Mouse (Mus musculus): ENCODE measurements around the gene Rab29. TPM values are rescaled to one million over a fixed set of nuclear protein-coding genes. Genes with fewer than 3 reads are reported as not detected.

The Rab29 gene
- polyA plus RNA-seq (2012; fragmentation: generic; extraction: Trizol): 1 to 10 TPM; 2.5 to 6.3 TPM

GRCm38 (mm10) chr1:131867093-131867945 is at the start of gene Rab29:
Gene Rab29 (plus strand): TSS chr1:131867224.

GRCm38 (mm10) chr1:131827207-131827786 is 39.7 kb upstream of the Rab29 start, which contains the start of gene Slc41a1:
Gene Slc41a1 (plus strand): TSS chr1:131827493.

DNA sequence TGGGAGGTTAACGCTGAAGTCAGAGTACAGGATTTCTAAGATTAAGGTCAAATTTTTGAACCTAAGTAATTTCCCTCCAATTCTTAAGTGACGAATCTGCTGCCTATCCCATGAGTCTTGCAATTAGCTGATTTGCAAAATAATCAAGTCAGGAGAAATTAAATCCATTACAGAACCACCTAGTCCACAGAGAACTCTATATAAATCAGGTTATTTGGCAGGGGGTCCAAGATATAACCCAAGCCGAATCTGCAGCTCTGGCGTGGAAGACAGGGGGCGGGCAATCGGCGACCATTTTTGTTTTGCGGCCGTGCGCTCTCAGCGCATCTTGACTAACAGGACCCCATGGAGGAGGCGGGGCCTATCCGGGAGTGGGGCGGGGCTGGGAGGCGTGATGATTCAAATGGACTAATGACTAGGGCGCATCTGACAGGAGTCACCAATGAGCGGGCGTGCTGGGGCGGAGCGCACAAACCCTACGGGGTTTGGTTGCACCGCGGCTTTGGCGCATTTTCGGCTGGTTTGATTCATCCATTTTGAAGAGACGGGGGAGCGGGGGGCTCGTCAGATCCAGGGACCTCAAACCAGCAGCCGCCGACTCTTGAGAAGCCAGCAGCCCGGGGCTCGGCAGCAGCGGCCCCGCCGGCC is 43.1 kb downstream of the Rab29 start, which contains the start of gene Nucks1:
Nucks1 (plus strand) TSS at position 534 of the 648 bp plus-strand sequence.

Other genes starting within 250 kb of the Rab29 start
- gene Ctse, start 228.9 kb upstream of the Rab29 start, polyA plus RNA-seq (2012; fragmentation: generic; extraction: Trizol): not detected
- 10 to 100 TPM in 1 of 2 experiments, 1 to 10 TPM in 1; 4.9 to 18.3 TPM for gene Rab7b, start 178.5 kb upstream of the Rab29 start, polyA plus RNA-seq (2012; fragmentation: generic; extraction: Trizol)
- gene Slc26a9, start 123.2 kb upstream of the Rab29 start, polyA plus RNA-seq (2012; fragmentation: generic; extraction: Trizol): not detected
- not detected for gene Pm20d1, start 69.8 kb upstream of the Rab29 start, polyA plus RNA-seq (2012; fragmentation: generic; extraction: Trizol)
- 10 to 100 TPM in 1 of 2 experiments, 1 to 10 TPM in 1; 2.0 to 10.4 TPM for gene Slc41a1, start 39.7 kb upstream of the Rab29 start, polyA plus RNA-seq (2012; fragmentation: generic; extraction: Trizol)
- 10 to 100 TPM; 14.0 to 26.5 TPM for gene Nucks1, start 43.3 kb downstream of the Rab29 start, polyA plus RNA-seq (2012; fragmentation: generic; extraction: Trizol)
- gene Slc45a3, start 95.7 kb downstream of the Rab29 start, polyA plus RNA-seq (2012; fragmentation: generic; extraction: Trizol): 1 to 10 TPM in 1 of 2 experiments, under 1 TPM in 1; 0.82 to 2.2 TPM
- 10 to 100 TPM in 1 of 2 experiments, 1 to 10 TPM in 1; 1.8 to 18.2 TPM for gene Elk4, start 140.4 kb downstream of the Rab29 start, polyA plus RNA-seq (2012; fragmentation: generic; extraction: Trizol)
- gene Mfsd4a, start 200.8 kb downstream of the Rab29 start, polyA plus RNA-seq (2012; fragmentation: generic; extraction: Trizol): 1 to 10 TPM in 1 of 2 experiments, under 1 TPM in 1; 0.18 to 6.7 TPM

Data from C3H10T1/2 (cell line).